Mouse (Mus musculus) G1E (cell line): ENCODE measurements around the gene Trim33.

Experiments used
- CTCF ChIP-seq: IDR thresholded peaks from 2 replicates; pipeline ENCODE4 v1.5.1; 2012; ENCODE audit warnings: low read depth, low read length, inconsistent platforms, mixed read lengths
- TAL1 ChIP-seq: conservative IDR thresholded peaks from 2 replicates; pipeline ENCODE4 v1.6.1; 2012; ENCODE audit warnings: low read depth, low read length, inconsistent platforms, mixed read lengths

DNA sequence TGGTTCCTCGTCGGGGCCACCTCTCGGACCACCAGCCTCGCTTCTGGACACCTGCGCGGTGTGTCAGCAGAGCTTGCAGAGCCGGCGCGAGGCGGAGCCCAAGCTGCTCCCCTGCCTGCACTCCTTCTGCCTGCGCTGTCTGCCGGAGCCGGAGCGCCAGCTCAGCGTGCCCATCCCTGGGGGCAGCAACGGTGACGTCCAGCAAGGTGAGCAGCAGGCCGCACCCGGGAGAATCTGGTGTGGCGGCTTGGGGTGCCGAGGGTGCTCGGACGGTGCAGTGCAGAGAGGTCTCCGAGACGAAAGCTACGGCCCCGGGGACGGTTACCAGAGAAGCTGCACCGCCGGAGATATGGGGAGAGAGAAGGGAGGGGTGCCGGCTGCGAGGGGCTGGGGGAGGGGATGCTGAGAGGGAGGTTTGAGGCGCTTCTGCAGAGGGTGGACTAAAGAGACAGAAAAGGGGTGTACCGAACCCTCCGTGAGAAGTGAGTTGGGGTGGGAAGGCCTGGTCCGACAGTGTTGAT, 1.2 kb downstream of the Trim33 start:
- TF ChIP-seq CTCF (no peak), TAL1 (no peak)
